Mouse (Mus musculus): ENCODE measurements around the gene Fbxo24.

Fbxo24 gene

DNA sequence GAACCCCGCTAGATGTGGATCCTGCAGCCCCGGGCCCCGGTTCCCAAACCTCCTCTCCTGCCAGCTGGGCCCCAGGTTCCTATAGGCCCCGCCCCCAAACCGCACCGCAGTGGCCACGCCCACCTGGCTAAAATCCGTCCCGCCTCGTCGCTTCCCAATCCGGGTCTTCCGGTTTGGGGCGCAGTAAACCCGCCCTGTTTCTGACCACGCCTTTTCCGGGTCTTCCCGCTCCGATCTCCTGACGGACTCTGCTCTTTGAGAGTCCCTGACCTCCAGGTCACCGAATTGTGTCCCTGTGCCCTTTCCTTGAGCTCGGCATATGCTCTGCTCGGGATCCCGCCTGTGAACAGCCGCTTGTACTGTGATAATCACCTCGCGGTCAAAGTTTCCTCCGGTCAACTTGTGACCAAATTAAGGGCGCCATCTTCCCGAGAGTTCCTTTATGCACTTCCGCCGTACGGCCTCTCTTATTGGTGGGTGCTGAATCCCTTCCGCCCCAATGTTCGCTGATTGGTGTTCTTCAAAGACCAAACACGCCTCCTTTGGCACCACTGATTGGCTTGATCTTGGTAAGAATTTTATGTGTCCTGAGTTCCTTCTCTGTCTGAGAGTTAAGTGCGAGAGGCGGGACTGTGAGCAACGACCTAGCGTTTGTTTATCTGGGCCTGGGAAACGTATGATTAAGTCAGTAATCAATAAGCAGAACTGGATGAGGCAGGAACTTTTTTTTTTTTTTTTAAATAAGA is 28.0 kb downstream of the Fbxo24 start, which contains the start of gene Mospd3:
TSS of gene Mospd3 (minus strand) at position 440 of the 746 bp plus-strand sequence.
- DNase-seq (ENCODE audit: low spot score), result peak; percentile 93

- DNase-seq (ENCODE audit: low spot score), result no peak
Measured at GRCm38 (mm10) chr5:137600281-137600618, 28.6 kb downstream of the Fbxo24 start.

- DNase-seq (ENCODE audit: low spot score), result no peak
Measured at GRCm38 (mm10) chr5:137599600-137599999, 29.2 kb downstream of the Fbxo24 start.

GRCm38 (mm10) chr5:137598100-137598826 is 30.5 kb downstream of the Fbxo24 start:
- DNase-seq (ENCODE audit: low spot score), result no peak

DNA sequence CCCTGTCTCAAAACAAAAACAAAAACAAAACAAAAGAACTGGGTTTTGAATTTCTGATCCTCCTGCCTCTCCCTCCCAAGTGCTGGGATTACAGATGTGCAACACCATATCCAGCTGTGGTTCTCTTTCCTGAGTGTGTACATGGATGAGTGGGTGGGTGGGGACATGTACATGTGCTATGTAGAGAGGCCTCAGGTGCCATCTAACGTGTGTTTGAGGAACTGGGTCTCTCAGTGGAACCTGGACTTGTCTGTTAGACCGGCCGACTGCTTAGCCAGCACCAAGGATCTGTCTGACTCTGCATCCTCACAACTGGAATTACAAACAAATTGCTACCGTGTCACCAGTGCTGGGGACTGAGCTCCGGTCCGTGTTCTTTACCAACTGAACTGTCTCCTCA is 31.2 kb downstream of the Fbxo24 start:
- DNase-seq (ENCODE audit: low spot score), result no peak

GRCm38 (mm10) chr5:137596601-137597261 is 32.1 kb downstream of the Fbxo24 start:
- peak; percentile 67 for DNase-seq (ENCODE audit: low spot score)

- no peak for DNase-seq (ENCODE audit: low spot score)
Measured at GRCm38 (mm10) chr5:137595921-137596320, 32.9 kb downstream of the Fbxo24 start.

DNA sequence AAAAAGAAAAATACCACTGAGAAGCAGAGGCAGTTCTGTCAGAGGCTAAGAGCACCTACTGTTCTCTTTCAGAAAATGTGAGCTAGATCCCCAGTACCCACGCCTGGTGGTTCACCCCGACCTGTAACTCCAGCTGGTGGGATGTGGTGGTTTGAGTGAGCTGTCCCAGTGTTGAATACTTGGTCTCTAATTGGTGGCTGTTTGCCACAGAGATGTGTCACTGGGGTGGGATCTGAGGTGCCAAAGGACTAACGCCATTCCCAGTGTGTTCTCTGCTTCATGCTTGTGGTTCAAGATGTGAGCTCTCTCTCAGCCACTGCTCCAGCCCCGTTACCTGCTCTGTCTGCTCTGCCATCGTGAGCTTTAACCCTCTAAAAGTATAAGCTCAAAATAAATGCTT is 38.3 kb downstream of the Fbxo24 start:
- DNase-seq (ENCODE audit: low spot score), result no peak

- peak; percentile 66 for DNase-seq (ENCODE audit: low spot score)
Measured at GRCm38 (mm10) chr5:137584976-137585375, 43.8 kb downstream of the Fbxo24 start.

GRCm38 (mm10) chr5:137583670-137584169 is 45.1 kb downstream of the Fbxo24 start:
- peak; percentile 29 for DNase-seq (ENCODE audit: low spot score)

DNA sequence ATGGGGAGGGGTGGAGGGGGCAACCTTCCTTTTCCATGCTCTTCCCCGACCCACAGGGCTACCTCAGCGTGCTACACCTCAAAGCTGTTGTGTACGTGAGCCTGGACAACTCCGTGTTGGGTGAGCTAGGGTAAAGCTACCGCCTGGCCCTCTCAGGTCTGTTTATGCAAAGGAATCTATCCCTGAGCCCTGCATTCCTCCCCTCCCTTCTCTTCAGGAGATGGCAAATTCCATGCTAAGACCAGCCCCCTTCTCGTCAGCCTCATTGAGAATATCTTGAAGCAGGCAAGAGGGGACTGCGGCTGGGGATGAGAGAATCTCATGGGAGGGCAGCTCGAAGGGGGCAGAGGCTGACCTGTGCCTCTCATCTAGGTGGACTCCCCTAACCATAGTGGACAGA is 46.1 kb downstream of the Fbxo24 start:
- no peak for DNase-seq (ENCODE audit: low spot score)

DNA sequence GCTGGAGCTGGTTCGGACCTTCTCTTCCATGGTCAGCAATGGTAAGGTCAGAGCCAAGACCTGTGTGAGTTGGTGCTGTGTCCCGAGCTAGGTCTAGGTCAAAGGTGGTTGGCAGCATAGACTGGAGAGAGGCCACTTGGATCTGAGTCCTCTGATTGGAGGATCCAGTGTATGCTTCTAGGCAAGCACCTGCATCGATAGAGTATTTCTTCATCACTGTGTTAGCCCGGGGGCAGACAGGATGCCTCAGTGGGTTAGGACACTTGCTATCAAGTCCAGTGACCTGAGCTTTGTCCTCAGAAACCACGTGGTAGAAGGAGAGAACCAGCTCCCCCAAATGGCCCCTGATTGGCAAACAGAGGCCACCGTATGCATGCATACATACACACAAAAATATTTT is 48.6 kb downstream of the Fbxo24 start:
- no peak for DNase-seq (ENCODE audit: low spot score)

GRCm38 (mm10) chr5:137574470-137574901 is 54.3 kb downstream of the Fbxo24 start:
- no peak for DNase-seq (ENCODE audit: low spot score)

DNA sequence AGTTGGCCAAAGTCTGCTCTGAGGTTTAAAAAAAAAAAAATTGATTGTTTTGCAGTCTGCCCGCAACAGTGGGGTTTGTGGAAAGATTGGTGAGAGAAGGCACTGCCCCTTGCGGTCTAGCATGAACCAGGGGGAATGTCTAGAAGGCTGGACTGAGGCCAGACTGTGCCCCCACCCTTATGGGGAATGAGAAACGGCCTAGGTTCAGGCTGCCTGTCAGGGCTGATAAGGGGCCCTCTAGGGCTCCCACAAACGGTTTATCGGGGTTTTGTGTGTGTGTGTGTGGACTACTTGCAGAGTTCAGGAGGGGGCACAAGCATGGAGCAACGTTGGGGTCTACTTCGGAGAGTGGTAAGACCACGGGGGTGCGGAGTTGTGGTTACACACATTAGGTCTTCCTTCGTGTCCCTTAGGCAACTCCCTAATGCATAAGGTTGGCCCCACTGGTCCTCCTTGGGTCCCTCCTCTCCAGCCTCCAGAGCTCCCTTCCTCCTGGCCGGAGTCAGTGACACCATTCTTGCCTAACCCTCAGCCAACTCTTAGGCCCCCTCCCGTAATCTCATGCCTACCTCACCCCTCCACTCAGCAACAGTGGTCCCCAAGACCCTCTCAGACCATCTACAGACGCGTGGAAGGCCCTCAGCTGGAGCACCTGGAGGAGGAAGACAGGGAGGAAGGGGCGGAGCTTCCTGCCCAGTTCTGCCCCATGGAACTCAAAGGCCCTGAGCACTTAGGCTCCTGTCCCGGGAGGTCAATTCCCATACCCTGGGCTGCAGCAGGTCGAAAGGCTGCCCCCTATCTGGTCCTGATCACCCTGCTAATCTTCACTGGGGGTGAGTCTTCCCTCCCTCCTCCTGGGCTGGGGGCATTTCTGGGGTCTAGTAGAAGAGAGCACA is 57.9 kb downstream of the Fbxo24 start:
- no peak for DNase-seq (ENCODE audit: low spot score)

GRCm38 (mm10) chr5:137570181-137570580 is 58.6 kb downstream of the Fbxo24 start:
- no peak for DNase-seq (ENCODE audit: low spot score)

DNA sequence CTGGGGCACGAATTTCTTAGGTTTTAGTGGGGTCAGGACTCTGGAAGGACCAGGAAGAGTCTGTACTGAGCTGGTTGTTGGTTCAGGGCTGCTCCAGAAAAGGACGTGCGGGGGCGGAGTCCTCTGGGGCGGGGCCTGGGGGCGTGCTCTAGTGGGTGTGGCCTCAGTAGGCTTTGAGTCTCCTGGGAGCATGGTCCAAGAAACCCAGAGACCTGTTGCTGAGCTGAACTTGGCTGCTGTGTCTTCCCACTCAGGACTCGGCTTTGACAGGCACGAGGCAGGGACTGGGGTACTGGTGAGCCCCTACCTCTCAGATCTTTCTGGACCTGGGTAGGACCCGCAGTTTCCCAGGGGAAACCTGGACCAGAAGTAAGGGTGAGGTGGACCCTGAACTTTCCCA is 59.1 kb downstream of the Fbxo24 start, which contains the start of gene Tfr2:
TSS of gene Tfr2 (plus strand) at position 176 of the 400 bp plus-strand sequence.
- DNase-seq (ENCODE audit: low spot score), result peak; percentile 36

GRCm38 (mm10) chr5:137569031-137569430 is 59.8 kb downstream of the Fbxo24 start:
- no peak for DNase-seq (ENCODE audit: low spot score)

GRCm38 (mm10) chr5:137568223-137568798 is 60.5 kb downstream of the Fbxo24 start:
- no peak for DNase-seq (ENCODE audit: low spot score)

DNA sequence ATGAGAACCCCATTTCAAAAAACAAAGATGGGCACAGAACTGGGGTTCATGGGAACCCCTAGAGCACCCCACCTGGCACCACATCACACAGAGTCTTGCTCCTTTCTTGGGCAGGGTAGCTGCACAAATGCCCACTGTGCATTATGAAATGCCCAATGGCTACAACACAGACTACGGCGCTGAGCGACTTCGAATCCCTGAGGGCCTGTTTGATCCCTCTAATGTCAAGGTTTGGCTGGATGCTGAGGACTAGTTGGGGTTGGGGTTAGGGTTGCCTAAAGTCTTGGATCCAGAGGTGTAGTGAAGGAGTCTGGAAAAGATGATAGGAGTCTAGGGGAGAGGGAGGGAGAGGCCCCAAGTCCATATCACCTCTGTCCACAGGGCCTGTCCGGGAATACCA is 62.4 kb downstream of the Fbxo24 start:
- DNase-seq (ENCODE audit: low spot score), result no peak

GRCm38 (mm10) chr5:137565744-137566143 is 63.1 kb downstream of the Fbxo24 start:
- no peak for DNase-seq (ENCODE audit: low spot score)

DNA sequence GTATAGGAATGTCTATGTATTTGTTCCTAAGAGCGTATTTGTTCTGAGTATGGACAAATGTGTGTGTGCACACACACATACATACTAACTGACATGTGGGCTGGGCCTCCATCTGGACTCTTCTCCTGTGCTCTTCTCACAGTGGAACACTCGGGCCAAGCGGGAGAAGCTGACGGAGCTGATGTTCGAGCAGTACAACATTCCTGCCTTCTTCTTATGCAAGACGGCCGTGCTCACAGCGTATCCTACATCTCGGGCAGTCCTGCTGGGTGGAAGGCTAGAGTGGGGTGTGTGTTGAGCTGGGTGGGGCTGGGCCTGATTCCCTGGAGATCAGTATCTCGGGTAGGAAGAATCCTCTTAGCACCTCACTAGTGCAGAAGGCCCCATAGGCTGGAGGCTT is 65.8 kb downstream of the Fbxo24 start:
- DNase-seq (ENCODE audit: low spot score), result no peak
